Mouse (Mus musculus): Measurements from ENCODE around the gene Dixdc1.
"Not testable (repeated sequence)": the region's sequence is repeated elsewhere in the genome, so short reads cannot be mapped to it uniquely, and the experiment has no call there.

Dixdc1 gene

DNA sequence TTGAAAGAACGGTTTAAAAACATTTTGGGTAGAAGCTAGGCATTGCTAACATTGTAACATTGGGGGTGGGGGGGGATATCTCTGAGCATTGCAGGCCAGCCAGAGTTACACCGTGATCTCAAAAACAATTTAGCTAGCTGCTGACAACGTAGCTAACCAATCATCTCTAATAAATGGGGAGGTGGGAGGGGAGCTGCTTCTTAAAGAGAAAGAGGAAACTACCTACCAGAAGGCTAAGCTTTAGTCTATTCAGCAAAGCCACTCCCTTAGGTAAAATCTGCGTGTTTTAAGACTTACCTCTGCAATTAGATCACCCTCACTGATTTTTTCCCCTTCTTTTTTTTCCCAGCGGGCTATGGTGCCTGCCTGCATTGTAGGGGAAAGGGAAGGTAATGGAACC, 80.9 kb downstream of the Dixdc1 start:
- no peak for DNase-seq (ENCODE audit: low read depth, low spot score)

DNA sequence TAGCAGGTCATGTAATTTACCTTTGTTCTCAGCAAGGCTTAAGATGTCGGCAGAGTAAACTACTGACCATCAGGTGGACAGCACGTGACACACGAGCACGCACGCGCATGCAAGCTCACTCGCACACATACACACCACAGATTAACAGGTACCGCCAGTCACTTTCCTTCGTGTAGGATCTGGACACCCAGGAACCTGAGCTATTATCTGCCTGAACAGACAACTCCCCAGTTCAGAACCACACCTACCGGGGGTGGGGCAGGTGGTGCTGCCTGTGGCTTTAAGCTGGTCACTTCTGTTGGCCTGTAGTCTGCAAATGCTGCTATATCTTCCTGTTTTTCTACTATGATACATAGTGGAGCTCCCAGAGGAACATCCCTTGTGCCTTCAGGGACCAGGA, 88.8 kb downstream of the Dixdc1 start:
- DNase-seq (ENCODE audit: low read depth, low spot score), result no peak

DNA sequence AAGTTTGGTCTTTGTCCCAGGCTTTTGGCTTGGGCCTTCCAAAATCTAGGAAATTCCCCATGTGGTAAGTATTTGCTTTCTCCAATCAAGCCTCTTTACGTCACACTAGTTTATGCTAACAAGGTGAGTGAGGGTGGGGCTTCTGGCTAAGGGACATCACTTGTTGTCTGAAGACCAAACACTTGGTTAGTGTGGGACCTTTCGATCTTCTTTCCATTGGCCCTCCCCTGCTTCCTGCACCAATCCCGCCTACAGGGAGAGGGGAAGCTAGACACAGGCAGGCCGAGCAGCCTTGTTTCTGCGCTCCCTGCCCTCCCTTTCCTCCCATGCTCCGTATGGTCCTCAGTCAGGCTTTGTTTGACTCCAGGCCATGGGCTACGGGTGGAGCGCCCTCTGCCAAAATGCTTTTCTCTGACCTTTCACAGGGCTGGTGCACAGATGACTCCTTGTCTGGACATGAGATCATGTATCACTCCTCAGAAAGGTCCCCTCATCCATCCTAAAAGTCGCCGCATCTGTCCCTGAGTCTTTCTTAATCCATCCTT, 92.4 kb downstream of the Dixdc1 start:
- DNase-seq (ENCODE audit: low read depth, low spot score), result no peak

DNA sequence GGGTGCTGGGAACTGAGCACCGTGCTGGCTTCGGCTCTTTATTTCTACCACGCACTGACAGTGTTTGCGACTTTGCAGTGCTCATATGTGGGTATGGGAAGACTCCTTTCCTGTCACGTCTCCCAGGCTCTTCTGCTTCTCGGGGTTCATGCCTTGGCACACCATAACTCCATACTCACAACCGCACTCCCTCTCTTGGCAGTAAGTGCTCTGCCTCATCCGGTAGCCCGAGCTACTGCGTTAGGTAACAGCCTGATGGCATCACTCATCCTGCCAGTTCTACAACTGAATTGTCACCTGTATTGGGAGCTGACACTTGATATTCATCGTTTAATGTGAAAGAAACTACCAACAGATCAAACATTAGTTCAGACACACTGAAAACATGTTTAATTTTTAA, 105.0 kb downstream of the Dixdc1 start:
- no peak for DNase-seq (ENCODE audit: low read depth, low spot score)

DNA sequence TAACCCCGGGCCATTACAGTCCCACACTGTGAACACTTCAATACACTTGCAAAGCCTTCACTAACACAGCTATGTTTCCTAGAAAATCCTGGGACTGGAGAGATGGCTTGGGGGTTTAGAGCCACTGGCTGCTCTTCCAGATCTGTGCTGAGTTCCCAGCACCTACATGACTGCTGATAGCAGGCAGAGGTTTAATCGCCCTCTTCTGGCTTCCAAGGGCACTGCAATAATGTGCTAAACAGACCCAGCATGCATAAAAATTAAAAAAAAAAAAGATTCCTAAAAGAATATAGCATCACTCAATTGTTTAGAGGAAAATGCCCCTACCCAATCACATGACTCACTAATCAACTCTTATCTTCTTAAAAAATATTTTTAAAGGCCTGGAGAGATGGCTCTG, 106.3 kb downstream of the Dixdc1 start:
- peak; percentile 27 for DNase-seq (ENCODE audit: low read depth, low spot score)

DNA sequence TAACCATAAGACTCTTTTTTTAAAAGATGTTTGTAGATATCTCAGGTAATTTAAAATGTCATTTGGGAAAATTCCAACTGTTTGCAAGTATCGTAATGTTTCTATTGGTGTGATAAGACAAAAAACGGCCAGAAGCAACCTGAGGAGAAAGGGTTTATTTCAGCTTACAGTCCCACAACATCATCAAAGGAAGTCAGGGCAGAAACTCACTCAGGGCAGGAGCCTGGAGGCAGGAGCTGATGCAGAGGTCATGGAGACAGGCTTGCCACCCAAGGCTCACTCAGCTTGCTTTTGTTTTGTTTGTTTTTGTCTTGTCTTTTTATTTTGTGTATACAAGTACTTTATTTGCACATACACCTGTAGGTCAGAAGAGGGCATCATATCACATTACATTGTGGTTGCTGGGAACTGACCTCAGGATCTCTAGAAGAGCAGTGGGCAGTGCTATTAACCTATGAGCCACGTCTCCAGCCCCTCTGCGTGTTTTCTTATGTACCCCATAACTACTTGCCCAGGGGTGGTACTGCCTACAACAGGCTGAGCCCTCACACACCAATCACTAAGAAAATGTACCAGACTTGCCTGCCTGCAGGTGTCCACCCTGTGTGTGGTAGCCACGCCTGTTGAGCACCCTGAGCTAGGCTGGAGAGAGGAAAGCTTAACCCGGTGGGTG, 107.2 kb downstream of the Dixdc1 start:
- DNase-seq (ENCODE audit: low read depth, low spot score), result no peak

DNA sequence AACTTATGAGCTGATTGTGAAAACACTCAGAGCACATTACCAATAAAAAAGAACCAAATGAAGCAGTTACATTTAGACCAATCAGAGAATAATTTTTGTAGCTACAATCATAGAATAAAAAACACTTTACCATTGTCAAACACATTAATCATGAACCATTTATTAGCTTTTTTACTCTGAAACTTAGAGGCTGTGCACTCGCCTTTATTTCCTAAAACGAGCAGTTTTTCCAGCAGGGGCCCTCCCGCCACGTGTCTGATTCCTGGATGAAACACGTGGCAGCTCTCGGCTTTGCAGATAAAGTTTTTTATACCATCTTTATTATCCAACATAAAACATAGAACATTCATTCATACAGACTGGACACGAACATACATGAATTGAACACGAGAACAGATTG, 108.4 kb downstream of the Dixdc1 start:
- not testable (repeated sequence) for DNase-seq (ENCODE audit: low read depth, low spot score)

DNA sequence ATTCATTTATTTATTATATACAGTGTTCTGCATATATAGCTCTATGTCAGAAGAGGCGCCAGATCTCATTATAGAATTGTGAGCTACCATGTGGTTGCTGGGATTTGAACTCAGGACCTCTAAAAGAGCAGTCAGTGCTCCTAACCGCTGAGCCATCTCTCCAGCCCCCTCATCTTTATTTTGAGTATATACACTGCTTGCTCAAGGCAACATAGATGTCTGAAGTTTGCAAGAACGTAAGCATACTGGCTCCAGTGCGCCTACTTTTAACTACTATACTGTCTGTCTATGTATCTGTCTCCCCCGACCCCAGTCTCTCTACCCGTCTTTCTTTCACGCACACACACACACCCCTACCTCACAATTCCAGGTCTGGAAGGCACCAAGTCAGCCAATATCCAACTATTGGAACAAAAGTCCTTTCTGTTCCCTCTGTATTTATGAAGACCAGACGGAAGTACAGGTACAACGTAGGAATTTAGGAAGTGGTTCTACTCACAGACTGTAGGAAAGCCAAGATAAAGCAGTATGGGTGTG, 121.5 kb downstream of the Dixdc1 start:
- no peak for DNase-seq (ENCODE audit: low read depth, low spot score)

DNA sequence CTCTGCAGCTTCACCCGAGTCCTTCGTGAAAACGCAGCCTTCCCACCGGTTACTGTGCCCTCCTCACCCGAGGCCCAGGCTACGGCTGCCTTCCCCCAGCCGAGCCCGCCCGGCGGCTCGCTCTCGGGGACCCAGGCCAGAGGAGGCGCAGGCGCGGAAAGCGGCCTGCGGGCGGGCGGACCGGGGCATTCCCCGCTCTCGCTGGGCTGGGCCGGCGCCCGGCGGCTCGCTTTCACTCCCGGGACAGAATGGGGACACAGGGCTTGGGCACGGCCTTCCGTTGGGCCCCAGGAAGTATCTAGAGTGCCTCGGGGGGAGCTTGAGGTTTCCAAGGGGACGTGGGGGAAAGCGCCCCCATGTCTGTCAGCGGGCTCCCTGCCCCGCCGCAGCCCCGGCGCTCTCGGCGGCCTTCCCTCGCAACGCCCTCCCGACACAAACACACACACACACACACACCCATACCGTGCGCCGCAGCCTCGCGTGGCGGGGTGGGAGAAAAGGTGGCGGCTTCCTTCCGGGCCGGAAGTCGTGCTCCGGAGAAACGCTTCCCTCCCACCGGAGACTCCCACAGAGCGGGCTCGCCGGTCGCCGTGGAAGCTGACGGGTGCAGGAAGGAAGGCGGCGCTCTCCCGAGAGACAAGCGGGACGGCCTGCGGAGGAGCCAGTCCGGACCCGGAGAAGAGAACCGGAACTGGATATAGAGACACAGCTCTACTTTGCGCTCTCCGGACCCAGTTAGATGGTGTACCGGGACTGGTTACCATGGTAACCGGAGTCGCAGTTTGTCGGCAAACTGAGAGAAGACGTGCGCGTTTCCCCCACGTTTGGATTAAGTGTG, 122.3 kb downstream of the Dixdc1 start, which contains the start of the genes Pih1d2 and Nkapd1:
TSS of gene Pih1d2 (plus strand) at position 556 of the 838 bp plus-strand sequence.
TSS of gene Nkapd1 (minus strand) at position 699 of the 838 bp plus-strand sequence.
- DNase-seq (ENCODE audit: low read depth, low spot score), result peak; percentile 94

DNA sequence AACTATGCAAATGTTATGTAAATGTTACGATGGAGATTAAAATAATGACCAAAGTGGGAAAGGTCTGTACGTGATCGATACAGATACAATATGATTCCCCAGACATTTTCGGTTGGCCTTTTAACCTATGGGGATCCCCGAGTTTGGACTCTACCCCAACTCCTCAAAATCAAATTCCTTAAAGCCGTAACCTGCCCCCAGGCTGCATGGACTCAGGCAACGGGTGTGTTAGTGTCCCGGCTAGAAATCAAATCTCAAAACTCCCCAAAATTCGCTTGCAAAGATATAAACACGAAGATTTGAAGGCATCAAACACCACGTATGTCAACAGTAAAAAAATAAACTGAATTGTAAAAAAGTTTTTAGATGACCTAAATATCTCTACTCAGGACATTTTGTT, 123.2 kb downstream of the Dixdc1 start:
- no peak for DNase-seq (ENCODE audit: low read depth, low spot score)

Measured in CD4-positive helper T cell, adult 2 months (primary cell).